Mouse (Mus musculus) liver, embryonic 14.5 days (tissue): ENCODE data around the gene Gm10638.

Source experiments
- CTCF ChIP-seq: IDR thresholded peaks from 2 replicates; pipeline ENCODE4 v1.5.1; 2016; ENCODE audit warnings: antibody characterized with exemption, low read depth, control low read depth
- EP300 ChIP-seq: IDR thresholded peaks from 2 replicates; pipeline ENCODE4 v1.6.1; 2016; ENCODE audit warnings: antibody characterized with exemption, low read depth

DNA sequence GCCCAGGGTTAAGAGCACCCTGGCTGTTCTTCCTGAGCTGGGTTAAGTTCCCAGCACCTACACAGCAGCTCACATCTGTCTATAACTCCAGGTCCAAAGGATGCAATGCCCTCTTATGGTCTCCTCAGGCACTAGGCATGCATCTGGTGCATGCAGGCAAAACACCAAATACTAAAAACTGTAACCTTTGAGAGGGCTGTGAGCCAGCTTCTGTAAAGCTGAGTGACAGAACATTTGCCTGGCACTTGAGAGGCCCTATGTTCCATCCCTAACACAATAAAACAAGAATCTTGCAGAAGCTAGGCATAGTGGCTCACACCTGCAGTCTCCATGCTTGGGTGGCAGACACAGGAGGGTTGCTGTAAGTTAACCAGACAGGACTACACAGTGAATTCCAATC lies 3.9 kb upstream of the Gm10638 start:
- TF ChIP-seq CTCF (no peak), EP300 (no peak)
